Mouse (Mus musculus): Measurements from ENCODE around the gene C2cd2. TPM values are rescaled to one million over a fixed set of nuclear protein-coding genes. Genes with fewer than 3 reads are reported as not detected.

C2cd2 gene
- polyA plus RNA-seq, 1 experiment, result 7.9 TPM

DNA sequence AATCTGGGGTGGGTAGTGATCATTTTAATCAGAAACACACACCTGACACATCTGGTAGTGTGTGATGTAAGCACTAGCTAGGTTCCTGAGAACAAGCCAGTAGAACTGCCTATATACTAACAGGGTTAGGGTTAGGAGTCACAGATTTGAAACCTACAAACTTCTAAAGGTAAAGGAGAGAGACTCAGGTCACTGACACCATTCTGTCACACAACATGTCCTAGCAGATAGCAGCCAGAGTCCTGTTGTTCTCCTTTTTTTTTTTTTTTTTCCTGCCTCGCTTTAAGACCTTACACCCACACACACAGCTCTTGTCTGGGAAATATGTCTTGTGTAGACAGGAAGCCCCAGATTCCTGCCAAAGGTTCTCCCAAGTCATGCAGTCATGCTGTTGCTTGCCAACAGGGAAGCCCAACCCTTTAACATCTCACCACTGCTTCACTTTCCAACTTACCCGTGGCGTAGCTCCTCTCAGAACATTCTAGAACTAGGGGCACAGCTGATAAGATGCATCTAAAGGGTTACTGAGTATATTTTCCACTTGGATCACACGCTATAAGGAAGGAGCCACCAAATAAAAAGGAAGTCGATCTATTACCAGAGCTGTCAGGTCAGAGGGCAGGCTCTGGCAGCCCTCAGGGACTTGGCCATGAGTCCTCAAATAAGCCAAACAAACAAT, 64.9 kb downstream of the C2cd2 start:
- TF ChIP-seq CTCF (IDR thresholded peaks at IDR 0.05; ENCODE audit: extremely low read depth, insufficient read length, insufficient replicate concordance, low read depth, low read length), result no peak
- TF ChIP-seq POLR2A (IDR thresholded peaks at IDR 0.05; ENCODE audit: low read depth, low read length), result no peak
- WGBS, result 25% methylated on average over 5 of the region's 5 CpGs
- Histone ChIP-seq H3K4me1 (ENCODE audit: control insufficient read depth, insufficient read depth, insufficient read length, low read length) (no peaks in the 10 kb centered on the region), H3K27ac (ENCODE audit: insufficient read depth, low read depth, low read length) (no peak overlapping the region), H3K27me3 (ENCODE audit: control insufficient read depth, insufficient read depth, low read length) (no peaks in the 10 kb centered on the region), H3K4me3 (ENCODE audit: low read depth, low read length) (no peak overlapping the region), H3K36me3 (ENCODE audit: control insufficient read depth, insufficient read depth, low read length) (no peaks in the 10 kb centered on the region)

DNA sequence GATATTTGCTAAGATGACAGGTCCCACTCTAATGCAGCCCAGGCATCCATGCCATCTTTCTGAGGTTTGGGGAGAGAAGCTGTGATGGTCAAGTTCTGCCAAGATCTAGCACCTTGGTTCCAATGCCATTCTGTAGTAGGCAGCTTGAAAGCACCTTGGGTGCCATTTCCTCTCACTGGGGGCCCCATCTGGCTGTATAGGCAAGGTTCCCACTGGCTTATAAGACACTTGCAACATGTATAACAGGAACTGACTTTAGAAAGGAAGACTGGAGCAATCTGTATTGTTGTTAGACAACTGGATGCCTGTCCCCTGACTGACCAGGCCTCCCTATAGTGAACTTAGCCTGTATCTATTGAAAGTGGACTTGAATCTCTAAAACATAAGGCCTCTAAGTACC, 74.6 kb downstream of the C2cd2 start:
- TF ChIP-seq CTCF (IDR thresholded peaks at IDR 0.05; ENCODE audit: extremely low read depth, insufficient read length, insufficient replicate concordance, low read depth, low read length) (no peak), POLR2A (IDR thresholded peaks at IDR 0.05; ENCODE audit: low read depth, low read length) (no peak)

DNA sequence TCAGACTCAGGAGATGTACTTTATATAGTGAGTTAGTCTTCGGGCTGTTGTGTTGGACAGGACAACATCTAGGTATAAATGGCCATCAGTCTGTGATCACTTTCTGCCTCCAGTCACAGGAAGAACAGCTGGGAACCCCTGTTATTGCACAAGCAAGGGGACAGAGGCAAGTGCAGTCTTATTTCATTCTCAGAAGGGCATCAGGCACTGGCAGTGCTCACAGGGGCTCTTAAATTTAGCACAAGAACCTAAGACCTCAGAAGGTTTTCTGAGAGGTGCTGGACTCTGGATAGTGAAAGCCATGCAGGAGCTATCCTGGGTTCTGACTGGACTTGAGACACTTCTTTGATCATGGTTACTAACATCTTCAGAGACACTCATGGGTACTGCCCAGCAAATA, 78.7 kb downstream of the C2cd2 start:
- Histone ChIP-seq H3K36me3 (ENCODE audit: control insufficient read depth, insufficient read depth, low read length) (no peaks in the 10 kb centered on the region; the same call in none of the 2 replicates), H3K4me3 (ENCODE audit: low read depth, low read length) (no peak overlapping the region), H3K27me3 (ENCODE audit: control insufficient read depth, insufficient read depth, low read length) (no peaks in the 10 kb centered on the region), H3K27ac (ENCODE audit: insufficient read depth, low read depth, low read length) (no peak overlapping the region), H3K4me1 (ENCODE audit: control insufficient read depth, insufficient read depth, insufficient read length, low read length) (no peaks in the 10 kb centered on the region)
- 96% methylated on average over 1 of the region's 1 CpGs for WGBS
- TF ChIP-seq CTCF (IDR thresholded peaks at IDR 0.05; ENCODE audit: extremely low read depth, insufficient read length, insufficient replicate concordance, low read depth, low read length) (no peak), POLR2A (IDR thresholded peaks at IDR 0.05; ENCODE audit: low read depth, low read length) (no peak)

More for the DNA sequence above, 74.6 kb downstream of the C2cd2 start:
- Histone ChIP-seq H3K4me1 (ENCODE audit: control insufficient read depth, insufficient read depth, insufficient read length, low read length) (no peaks in the 10 kb centered on the region), H3K27me3 (ENCODE audit: control insufficient read depth, insufficient read depth, low read length) (no peaks in the 10 kb centered on the region), H3K27ac (ENCODE audit: insufficient read depth, low read depth, low read length) (no peak overlapping the region), H3K4me3 (ENCODE audit: low read depth, low read length) (no peak overlapping the region), H3K36me3 (ENCODE audit: control insufficient read depth, insufficient read depth, low read length) (peaks cover 1% of the 10 kb centered on the region)

DNA sequence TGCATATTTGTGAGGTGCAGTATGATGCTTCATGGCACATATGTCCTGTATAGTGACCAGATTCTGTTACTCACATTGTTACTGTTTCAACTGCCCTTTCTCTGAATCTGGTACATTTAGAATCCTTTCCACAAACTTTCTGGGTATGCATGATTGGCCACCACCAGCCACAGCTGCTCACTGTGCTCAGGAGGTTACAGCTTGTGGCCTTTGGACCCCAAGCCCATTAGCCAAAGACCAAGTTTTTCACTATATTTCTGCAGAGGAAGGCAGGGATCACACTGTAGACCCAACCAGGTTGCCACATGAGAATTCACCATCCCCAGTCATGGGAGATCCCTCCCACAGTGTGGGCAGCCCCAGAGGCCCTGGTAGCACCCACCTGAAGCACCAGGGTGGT, 79.5 kb downstream of the C2cd2 start:
- H3K4me3 ChIP-seq (ENCODE audit: low read depth, low read length), result no peak overlapping the region
- H3K27me3 ChIP-seq (ENCODE audit: control insufficient read depth, insufficient read depth, low read length), result no peaks in the 10 kb centered on the region
- H3K4me1 ChIP-seq (ENCODE audit: control insufficient read depth, insufficient read depth, insufficient read length, low read length), result no peaks in the 10 kb centered on the region
- no peak for TF ChIP-seq CTCF (IDR thresholded peaks at IDR 0.05; ENCODE audit: extremely low read depth, insufficient read length, insufficient replicate concordance, low read depth, low read length)
- no peak for TF ChIP-seq POLR2A (IDR thresholded peaks at IDR 0.05; ENCODE audit: low read depth, low read length)
- no peaks in the 10 kb centered on the region; the same call in none of the 2 replicates for H3K36me3 ChIP-seq (ENCODE audit: control insufficient read depth, insufficient read depth, low read length)
- H3K27ac ChIP-seq (ENCODE audit: insufficient read depth, low read depth, low read length), result no peak overlapping the region

DNA sequence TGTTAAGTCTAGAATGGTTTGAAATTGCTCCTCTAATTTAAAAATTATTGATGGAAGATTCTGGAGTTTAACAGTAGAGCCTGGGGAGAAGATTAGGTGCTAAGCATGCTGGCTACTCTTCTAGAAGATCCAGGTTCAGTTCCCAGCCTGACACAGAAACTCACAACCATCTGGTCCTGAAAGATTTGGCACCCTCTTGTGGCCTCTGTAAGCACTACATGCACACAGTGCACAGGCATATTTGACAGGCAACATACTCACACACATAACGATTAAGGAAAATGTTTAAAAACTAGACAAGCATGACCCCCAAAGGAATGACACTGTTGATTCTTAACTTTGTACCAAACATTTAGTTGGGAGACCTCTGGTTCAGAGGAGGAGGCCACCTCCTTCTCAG, 83.3 kb downstream of the C2cd2 start:
- WGBS, result 93% methylated on average over 1 of the region's 1 CpGs
- H3K4me1 ChIP-seq (ENCODE audit: control insufficient read depth, insufficient read depth, insufficient read length, low read length), result no peaks in the 10 kb centered on the region
- TF ChIP-seq POLR2A (IDR thresholded peaks at IDR 0.05; ENCODE audit: low read depth, low read length) (no peak), CTCF (IDR thresholded peaks at IDR 0.05; ENCODE audit: extremely low read depth, insufficient read length, insufficient replicate concordance, low read depth, low read length) (peak; percentile 30; the same call in 1 of the 2 replicates)
- no peaks in the 10 kb centered on the region for H3K27me3 ChIP-seq (ENCODE audit: control insufficient read depth, insufficient read depth, low read length)
- H3K27ac ChIP-seq (ENCODE audit: insufficient read depth, low read depth, low read length), result no peak overlapping the region
- H3K36me3 ChIP-seq (ENCODE audit: control insufficient read depth, insufficient read depth, low read length), result peaks cover 6% of the 10 kb centered on the region; the same call in 1 of the 2 replicates
- no peak overlapping the region for H3K4me3 ChIP-seq (ENCODE audit: low read depth, low read length)

DNA sequence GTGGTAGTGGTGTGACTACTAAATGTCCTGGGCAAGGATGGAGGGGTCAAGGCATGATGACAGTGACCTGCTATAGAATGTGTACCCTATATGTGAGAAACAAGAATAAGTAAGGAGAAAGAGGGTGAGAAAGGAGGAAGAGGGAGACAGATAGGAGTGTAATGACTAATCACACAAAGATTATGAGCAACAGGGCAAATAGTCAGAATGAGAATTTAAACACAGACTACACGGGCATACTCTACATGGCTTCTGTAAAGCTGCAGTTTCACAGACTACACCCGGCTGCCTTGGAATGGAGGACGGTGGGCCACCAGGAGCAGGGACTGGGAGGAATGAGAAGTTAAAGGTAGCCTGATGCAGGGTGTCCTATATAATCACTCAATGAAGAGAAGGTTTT, 84.9 kb downstream of the C2cd2 start:
- no peak for TF ChIP-seq POLR2A (IDR thresholded peaks at IDR 0.05; ENCODE audit: low read depth, low read length)
- TF ChIP-seq CTCF (IDR thresholded peaks at IDR 0.05; ENCODE audit: extremely low read depth, insufficient read length, insufficient replicate concordance, low read depth, low read length), result no peak
- 86% methylated on average over 3 of the region's 3 CpGs for WGBS
- Histone ChIP-seq H3K4me3 (ENCODE audit: low read depth, low read length) (no peak overlapping the region), H3K27me3 (ENCODE audit: control insufficient read depth, insufficient read depth, low read length) (no peaks in the 10 kb centered on the region), H3K4me1 (ENCODE audit: control insufficient read depth, insufficient read depth, insufficient read length, low read length) (no peaks in the 10 kb centered on the region), H3K36me3 (ENCODE audit: control insufficient read depth, insufficient read depth, low read length) (peaks cover 8% of the 10 kb centered on the region), H3K27ac (ENCODE audit: insufficient read depth, low read depth, low read length) (no peak overlapping the region)

DNA sequence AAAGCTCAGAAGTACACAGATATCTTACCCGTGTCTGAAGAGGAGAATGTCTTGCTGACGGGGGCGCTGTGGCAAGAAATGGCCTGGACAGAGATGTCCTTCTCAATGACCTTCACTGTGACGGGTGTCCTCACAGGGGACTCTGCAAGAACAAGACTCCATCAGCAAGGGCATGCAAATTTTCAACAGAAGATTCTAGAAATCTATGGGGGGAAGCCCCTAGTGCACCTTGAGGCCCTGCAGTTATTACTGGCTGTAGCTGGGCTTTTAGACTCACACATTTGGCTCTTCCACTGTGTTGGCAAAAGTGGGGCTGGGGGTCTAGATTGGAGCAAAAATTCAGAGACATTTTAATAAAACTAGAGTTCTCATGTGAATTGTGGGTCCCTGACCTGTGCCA, 87.3 kb downstream of the C2cd2 start:
- Histone ChIP-seq H3K4me3 (ENCODE audit: low read depth, low read length) (no peak overlapping the region), H3K4me1 (ENCODE audit: control insufficient read depth, insufficient read depth, insufficient read length, low read length) (no peaks in the 10 kb centered on the region), H3K36me3 (ENCODE audit: control insufficient read depth, insufficient read depth, low read length) (peaks cover 8% of the 10 kb centered on the region), H3K27ac (ENCODE audit: insufficient read depth, low read depth, low read length) (no peak overlapping the region), H3K27me3 (ENCODE audit: control insufficient read depth, insufficient read depth, low read length) (no peaks in the 10 kb centered on the region)
- no peak for TF ChIP-seq POLR2A (IDR thresholded peaks at IDR 0.05; ENCODE audit: low read depth, low read length)
- TF ChIP-seq CTCF (IDR thresholded peaks at IDR 0.05; ENCODE audit: extremely low read depth, insufficient read length, insufficient replicate concordance, low read depth, low read length), result no peak
- WGBS, result 86% methylated on average over 4 of the region's 4 CpGs
